Mouse (Mus musculus): ENCODE data around the gene Cdk6.
"Not testable (repeated sequence)": the region's sequence is repeated elsewhere in the genome, so short reads cannot be mapped to it uniquely, and the experiment has no call there.

Cdk6 gene

GRCm38 (mm10) chr5:3344081-3344631, 2.9 kb downstream of the Cdk6 start:
- in situ Hi-C loops (cut with MboI, MseI) = loop anchor here (5.0 kb wide), 4 partner anchors 42 to 253 kb away; partner anchors contain the start of genes Pex1 and Rbm48

- in situ Hi-C loops (cut with MboI, MseI) = not testable (repeated sequence)
These were observed 4.3 kb downstream of the Cdk6 start for GRCm38 (mm10) chr5:3345540-3345939.

GRCm38 (mm10) chr5:3349393-3349792, 8.1 kb downstream of the Cdk6 start:
- in situ Hi-C loops (cut with MboI, MseI) = not testable (repeated sequence)

GRCm38 (mm10) chr5:3351836-3352235, 10.6 kb downstream of the Cdk6 start:
- in situ Hi-C loops (cut with MboI, MseI) = not testable (repeated sequence)

DNA sequence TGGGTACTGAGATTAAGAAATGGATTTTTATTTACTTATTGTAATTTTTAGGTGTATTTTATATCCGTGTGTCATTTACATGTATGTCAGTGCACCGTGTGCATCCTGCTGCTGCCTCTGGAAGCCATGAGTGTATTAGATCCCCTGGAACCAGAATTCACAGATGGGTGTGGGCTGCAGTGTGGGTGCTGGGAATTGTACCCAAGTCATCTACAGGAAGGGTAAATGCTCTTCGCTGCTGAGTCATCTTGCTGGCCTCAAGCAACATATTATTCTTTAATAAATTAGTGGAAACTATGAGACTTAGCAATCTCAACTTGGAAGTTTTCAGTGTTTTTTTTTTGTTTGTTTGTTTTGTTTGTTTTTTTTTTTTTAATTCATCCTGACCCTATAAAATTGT, 11.0 kb downstream of the Cdk6 start:
- in situ Hi-C loops (cut with MboI, MseI) = no loop called here

GRCm38 (mm10) chr5:3352827-3353226, 11.5 kb downstream of the Cdk6 start:
- in situ Hi-C loops (cut with MboI, MseI) = no loop called here

GRCm38 (mm10) chr5:3354307-3354706, 13.0 kb downstream of the Cdk6 start:
- in situ Hi-C loops (cut with MboI, MseI) = no loop called here

GRCm38 (mm10) chr5:3355032-3355536, 13.8 kb downstream of the Cdk6 start:
- in situ Hi-C loops (cut with MboI, MseI) = no loop called here

- in situ Hi-C loops (cut with MboI, MseI) = no loop called here
These were observed 14.4 kb downstream of the Cdk6 start for GRCm38 (mm10) chr5:3355560-3356260.

DNA sequence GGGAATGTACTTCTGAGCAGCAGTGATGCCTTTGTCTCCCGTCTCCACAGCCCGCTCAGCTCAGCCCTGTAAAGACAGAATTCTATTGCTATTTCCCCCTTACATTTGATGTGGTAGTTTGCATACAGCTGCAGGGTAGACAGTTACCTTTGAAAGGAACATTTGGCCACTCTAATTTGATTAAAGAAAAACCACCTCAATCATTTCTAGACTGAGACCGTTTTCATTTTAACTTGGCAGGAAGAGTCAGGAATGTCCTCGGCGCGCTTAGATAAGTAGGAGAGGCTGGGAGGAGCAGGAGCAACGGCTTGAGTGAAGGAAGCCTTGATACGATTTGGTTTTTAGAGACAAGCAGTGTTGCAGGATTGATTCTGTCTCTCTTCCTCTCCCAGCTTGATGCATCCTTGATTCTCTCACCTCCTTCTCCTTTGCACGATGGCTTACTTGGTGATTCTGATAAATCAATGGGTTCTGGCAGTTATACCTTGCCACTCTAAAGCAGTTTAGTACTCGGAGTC, 15.0 kb downstream of the Cdk6 start:
- in situ Hi-C loops (cut with MboI, MseI) = no loop called here

DNA sequence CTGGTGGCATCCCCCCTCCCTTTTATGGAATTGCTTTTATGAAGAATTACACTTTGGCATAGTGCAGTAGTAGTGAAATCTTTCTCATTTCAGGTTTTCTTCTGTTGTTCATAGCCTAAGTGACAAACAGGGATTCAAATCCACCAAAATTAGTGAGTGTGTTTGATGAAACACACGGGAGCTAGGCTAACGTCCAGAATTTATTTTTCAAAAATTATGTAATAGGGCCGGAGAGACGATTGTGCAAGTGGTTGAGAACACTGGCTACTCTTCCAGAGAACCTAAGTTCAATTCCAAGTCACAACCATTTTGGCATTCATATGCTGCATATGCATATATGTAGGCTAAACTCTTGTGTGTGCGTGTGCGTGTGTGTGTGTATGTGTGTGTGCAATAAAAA, 16.2 kb downstream of the Cdk6 start:
- in situ Hi-C loops (cut with MboI, MseI) = no loop called here

DNA sequence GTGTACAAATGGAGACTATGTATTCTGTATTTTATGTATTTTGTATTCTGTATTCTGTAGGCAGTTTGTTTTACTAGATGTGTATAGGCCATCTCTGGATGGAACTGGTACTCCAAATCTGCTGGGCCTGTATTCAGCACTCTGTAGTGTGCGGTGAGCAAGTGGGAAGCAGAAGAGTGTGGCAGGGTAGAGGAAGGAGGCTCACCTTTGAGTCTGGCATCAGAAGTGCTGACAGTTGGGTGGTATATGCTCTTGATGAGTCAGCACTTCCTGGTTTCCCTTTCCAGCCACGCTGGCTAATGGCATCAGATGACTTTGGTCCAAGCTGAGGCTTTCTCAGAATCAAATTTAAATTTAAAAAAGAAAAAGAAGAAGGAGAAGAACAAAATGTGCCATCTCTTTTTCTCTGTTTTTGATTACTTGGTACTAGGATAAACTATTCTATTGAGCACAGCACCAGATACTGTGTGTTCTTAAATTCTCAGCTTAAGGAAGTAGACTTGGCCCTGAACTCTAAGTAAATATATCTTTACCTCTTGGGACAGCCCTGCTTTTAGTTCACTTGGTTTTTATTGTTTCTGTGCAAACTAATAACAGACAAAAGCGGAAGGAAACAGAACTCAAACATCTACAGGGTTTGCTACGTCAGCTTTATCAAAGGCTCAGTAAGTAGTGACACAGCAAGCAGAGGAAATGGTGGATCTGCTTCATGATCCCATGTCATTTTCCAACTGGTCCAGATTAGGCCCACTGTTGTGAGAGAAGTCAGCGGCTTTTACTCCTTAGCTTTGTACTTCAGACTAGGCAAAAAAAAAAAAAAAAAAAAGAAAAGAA, 17.6 kb downstream of the Cdk6 start:
- in situ Hi-C loops (cut with MboI, MseI) = no loop called here

- in situ Hi-C loops (cut with MboI, MseI) = no loop called here
These were observed 18.6 kb downstream of the Cdk6 start for GRCm38 (mm10) chr5:3359914-3360313.

GRCm38 (mm10) chr5:3361252-3361651, 20.0 kb downstream of the Cdk6 start:
- in situ Hi-C loops (cut with MboI, MseI) = no loop called here

DNA sequence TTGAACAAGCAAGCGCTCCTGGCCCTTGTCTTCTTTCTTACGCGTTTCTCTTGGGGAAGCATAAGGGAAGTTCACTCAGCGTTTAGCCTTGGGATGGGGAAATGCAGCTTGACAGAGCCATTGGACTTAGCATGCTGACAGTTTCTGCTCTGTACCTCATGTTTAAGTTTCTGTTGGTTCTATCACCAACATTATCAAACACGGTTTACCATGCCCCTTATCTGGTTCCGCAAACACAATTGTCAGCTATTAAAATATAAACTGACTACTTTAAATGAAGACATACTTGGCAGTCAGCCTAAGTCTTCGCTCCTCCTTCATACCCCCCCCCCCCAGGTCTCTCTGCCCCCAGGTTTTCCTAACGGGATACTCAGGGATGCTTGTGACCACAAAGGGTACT, 20.8 kb downstream of the Cdk6 start:
- in situ Hi-C loops (cut with MboI, MseI) = no loop called here

- in situ Hi-C loops (cut with MboI, MseI) = no loop called here
These were observed 22.0 kb downstream of the Cdk6 start for GRCm38 (mm10) chr5:3363036-3363983.

DNA sequence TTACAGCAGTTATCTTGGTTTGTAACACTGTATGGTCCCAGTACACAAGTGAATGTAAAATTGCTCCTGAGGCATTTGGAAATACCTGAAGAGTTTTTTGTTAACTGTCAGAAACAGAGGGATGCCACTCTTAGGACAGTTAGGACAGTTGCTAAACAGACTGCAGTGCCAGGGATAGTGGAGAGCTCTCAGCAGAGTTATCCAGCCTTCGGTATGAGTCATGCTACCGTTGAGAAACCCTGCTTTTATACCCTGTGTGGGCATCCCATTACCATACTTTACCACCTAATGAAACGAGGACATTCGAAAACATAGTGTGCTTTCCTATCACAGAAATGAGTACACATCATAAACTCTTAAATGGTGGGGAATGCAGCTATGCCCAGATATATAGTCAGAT, 25.8 kb downstream of the Cdk6 start:
- in situ Hi-C loops (cut with MboI, MseI) = no loop called here

- in situ Hi-C loops (cut with MboI, MseI) = no loop called here
These were observed 28.0 kb downstream of the Cdk6 start for GRCm38 (mm10) chr5:3369317-3369716.

- in situ Hi-C loops (cut with MboI, MseI) = no loop called here
These were observed 29.9 kb downstream of the Cdk6 start for GRCm38 (mm10) chr5:3371212-3371611.

DNA sequence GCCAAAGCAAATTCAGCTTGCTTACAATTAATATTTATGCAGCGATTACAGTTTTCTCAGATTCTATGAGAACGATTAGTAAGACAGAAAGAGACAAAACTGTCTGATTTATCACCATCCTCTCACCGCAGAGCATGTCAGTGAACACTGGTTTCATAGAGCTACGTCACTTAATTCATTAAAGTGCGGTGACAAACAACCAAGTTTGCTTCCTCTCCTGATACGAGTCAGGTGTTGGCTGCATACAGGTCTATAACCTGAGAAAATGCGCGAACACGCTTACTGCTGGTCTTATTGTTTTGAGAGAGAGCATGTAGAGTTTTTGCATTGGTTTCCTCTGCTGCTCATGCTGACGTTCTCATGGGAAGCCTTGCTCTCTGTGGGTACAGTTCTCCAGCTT, 31.9 kb downstream of the Cdk6 start:
- in situ Hi-C loops (cut with MboI, MseI) = no loop called here

GRCm38 (mm10) chr5:3374763-3375162, 33.5 kb downstream of the Cdk6 start:
- in situ Hi-C loops (cut with MboI, MseI) = no loop called here

Data from T-helper 1 cell (primary cell).